Mouse (Mus musculus) c-Kit-negative CD71-positive TER-119-positive erythroid progenitor cells, embryonic 14.5 days (primary cell): ENCODE results near the gene Grik2.
"Not testable (repeated sequence)": the region's sequence is repeated elsewhere in the genome, so short reads cannot be mapped to it uniquely, and the experiment has no call there.

ENCODE experiments used
- DNase-seq: peaks from one replicate; pipeline ENCODE4 v3.0.0-alpha.2; 2013; ENCODE audit warnings: low read depth, low spot score

The Grik2 gene

GRCm38 (mm10) chr10:49652320-49652719 is 136.2 kb downstream of the Grik2 start:
- DNase-seq, result no peak

- DNase-seq, result no peak
Measured at GRCm38 (mm10) chr10:49647116-49647515, 141.4 kb downstream of the Grik2 start.

GRCm38 (mm10) chr10:49639901-49640300 is 148.7 kb downstream of the Grik2 start:
- no peak for DNase-seq

GRCm38 (mm10) chr10:49623951-49624350 is 164.6 kb downstream of the Grik2 start:
- no peak for DNase-seq

- no peak for DNase-seq
Measured at GRCm38 (mm10) chr10:49597652-49598051, 190.9 kb downstream of the Grik2 start.

GRCm38 (mm10) chr10:49573514-49573913 is 215.1 kb downstream of the Grik2 start:
- DNase-seq, result no peak

GRCm38 (mm10) chr10:49559872-49560407 is 228.6 kb downstream of the Grik2 start:
- DNase-seq, result no peak

GRCm38 (mm10) chr10:49542249-49542648 is 246.3 kb downstream of the Grik2 start:
- DNase-seq, result no peak

- no peak for DNase-seq
Measured at GRCm38 (mm10) chr10:49519752-49520151, 268.8 kb downstream of the Grik2 start.

- no peak for DNase-seq
Measured at GRCm38 (mm10) chr10:49500628-49501027, 287.9 kb downstream of the Grik2 start.

- no peak for DNase-seq
Measured at GRCm38 (mm10) chr10:49497302-49497701, 291.3 kb downstream of the Grik2 start.

GRCm38 (mm10) chr10:49481439-49481838 is 307.1 kb downstream of the Grik2 start:
- no peak for DNase-seq

- no peak for DNase-seq
Measured at GRCm38 (mm10) chr10:49480085-49480749, 308.3 kb downstream of the Grik2 start.

- DNase-seq, result no peak
Measured at GRCm38 (mm10) chr10:49473613-49474012, 315.0 kb downstream of the Grik2 start.

GRCm38 (mm10) chr10:49456791-49457190 is 331.8 kb downstream of the Grik2 start:
- no peak for DNase-seq

GRCm38 (mm10) chr10:49453535-49453934 is 335.0 kb downstream of the Grik2 start:
- DNase-seq, result no peak

- DNase-seq, result no peak
Measured at GRCm38 (mm10) chr10:49441369-49441768, 347.2 kb downstream of the Grik2 start.

GRCm38 (mm10) chr10:49437057-49437456 is 351.5 kb downstream of the Grik2 start:
- DNase-seq, result no peak

GRCm38 (mm10) chr10:49436301-49436700 is 352.3 kb downstream of the Grik2 start:
- DNase-seq, result no peak

GRCm38 (mm10) chr10:49432825-49433224 is 355.7 kb downstream of the Grik2 start:
- DNase-seq, result no peak

GRCm38 (mm10) chr10:49417206-49417605 is 371.4 kb downstream of the Grik2 start:
- DNase-seq, result not testable (repeated sequence)

GRCm38 (mm10) chr10:49382996-49383395 is 405.6 kb downstream of the Grik2 start:
- DNase-seq, result no peak

- DNase-seq, result no peak
Measured at GRCm38 (mm10) chr10:49381852-49382251, 406.7 kb downstream of the Grik2 start.

- no peak for DNase-seq
Measured at GRCm38 (mm10) chr10:49368601-49369000, 420.0 kb downstream of the Grik2 start.
